Mouse (Mus musculus) hematopoietic stem cell, adult 5-6 weeks (primary cell): Measurements from ENCODE around the gene Eif2s2. TPM values are rescaled to one million over a fixed set of nuclear protein-coding genes. Genes with fewer than 3 reads are reported as not detected.
"Not testable (repeated sequence)": the region's sequence is repeated elsewhere in the genome, so short reads cannot be mapped to it uniquely, and the experiment has no call there.

Experiments
- ATAC-seq, 2 experiments: fragments of 125-278 bp in 1 of 2; replicated peaks in 1 of 2; 2 replicates each; pipeline ENCODE4 v1.8.0; 2016 to 2017; ENCODE audit warnings: inconsistent platforms in 2 of 2, mild to moderate bottlenecking in 2 of 2, moderate number of reproducible peaks in 2 of 2, low read depth in 1 of 2, moderate TSS enrichment in 1 of 2; ENCODE audit not compliant: low FRiP score in 2 of 2, poor library complexity in 2 of 2, severe bottlenecking in 2 of 2, insufficient read depth in 1 of 2, low TSS enrichment in 1 of 2
- total RNA-seq: library from RNA; stranded (forward); fragments of 172-1452, 232-1000 nt; gene quantifications from 2 replicates; pipeline ENCODE4 v1.2.3, GENCODE M21; 2017

The Eif2s2 gene
- total RNA-seq, 1 experiment from 2014 or later, result 192 TPM

GRCm38 (mm10) chr2:154902111-154902510 lies 9.4 kb upstream of the Eif2s2 start:
- no peak for ATAC-seq

DNA sequence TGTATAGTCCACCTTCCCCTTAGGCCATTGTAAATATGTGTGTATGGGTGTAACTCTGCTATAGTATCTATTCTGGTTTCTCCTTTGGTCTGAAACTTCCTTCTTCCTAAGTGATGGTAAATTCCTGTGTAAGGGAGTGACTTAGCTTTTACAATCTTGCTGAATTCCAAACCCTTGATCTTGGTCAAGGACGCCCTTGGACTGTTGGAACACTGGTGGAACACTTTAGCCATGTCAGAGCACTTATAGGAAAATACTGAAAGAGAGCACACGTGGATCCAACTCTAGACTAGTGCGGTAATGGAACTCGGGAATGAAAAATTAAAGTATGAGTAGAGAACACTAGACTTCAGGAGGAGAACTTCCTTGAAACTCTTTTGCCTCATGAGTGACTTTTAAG lies 6.7 kb upstream of the Eif2s2 start:
- not testable (repeated sequence) for ATAC-seq

DNA sequence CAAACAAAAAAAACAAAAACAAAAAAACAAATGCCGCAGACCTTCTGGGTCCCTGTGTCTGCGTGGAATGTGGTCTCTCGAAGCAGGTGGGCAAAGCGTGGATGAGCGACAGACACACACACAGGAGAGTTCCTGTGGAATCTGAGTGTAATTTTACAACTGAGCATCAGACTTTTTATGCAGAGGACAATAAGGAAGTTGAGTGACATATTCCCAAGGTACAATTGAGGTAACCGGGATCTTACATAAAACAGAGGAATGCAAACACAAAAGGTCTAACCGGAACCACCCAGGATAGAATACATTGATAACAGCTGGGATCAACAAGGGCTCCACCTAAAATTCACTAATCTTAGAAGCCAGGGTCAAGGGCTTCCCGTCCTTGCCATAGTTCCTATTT lies 6.3 kb upstream of the Eif2s2 start:
- ATAC-seq, result not testable (repeated sequence)

DNA sequence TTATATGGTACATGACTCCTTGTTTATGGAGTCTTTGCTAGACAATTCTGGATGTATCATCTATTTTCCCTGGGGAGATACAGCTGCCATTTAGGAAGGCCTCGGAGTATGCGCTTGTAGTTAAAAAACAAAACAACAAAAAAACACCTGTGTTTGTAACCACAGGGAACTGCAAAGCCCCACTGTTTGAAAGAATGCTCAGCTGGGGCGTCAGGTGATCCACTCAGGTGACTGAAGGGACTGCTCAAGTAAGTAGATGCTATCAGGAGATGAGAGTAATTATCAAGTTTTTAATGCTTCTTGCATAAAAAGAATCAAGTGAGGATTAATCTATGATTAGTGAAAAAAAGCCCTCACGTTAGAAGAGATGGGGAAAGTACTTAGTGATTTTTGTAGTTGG lies 813 bp upstream of the Eif2s2 start:
- ATAC-seq, result no peak

- 0 out of 4 replicates have a peak, but pooled peaks of 1 of the 2 experiments have one; percentile 19 for ATAC-seq
Observed at GRCm38 (mm10) chr2:154893045-154893385, 280 bp upstream of the Eif2s2 start.

DNA sequence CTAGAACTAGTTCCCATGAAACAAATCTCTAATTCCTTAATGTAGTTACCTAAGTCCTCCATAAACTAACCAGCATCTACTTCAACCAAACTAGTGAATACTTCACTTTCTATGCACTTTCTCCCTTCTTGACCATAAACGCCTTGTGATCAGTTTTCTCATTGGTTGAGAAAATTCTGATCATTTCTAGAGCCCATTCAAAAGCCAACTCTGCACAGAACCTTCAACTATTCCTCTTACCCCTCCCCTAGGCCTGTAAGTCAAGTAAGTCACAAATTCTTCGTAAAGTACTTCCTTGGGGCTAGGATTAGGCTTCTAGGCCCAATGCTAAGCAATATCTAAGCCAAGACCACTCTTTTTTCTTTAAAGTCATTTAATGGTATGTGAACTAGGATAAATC lies 1.1 kb downstream of the Eif2s2 start:
- no peak for ATAC-seq

DNA sequence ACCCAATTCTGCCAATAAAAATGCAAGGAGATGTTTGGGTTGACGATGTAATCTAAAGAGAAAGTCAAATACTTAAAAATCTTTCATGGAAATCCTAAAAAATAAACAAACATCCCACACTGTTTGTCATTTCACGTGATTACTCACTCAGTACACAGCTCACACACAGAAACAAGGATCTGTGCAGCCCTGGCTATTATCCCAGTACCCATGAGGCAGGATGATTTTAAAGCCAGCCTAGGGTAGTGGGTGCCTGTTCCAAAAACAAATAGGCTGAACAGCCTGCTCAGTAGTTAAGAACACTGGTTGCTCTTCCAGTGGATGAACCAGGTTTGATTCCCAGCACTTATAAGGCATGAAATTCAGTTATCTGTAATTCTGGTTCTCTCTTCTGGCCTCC lies 16.1 kb downstream of the Eif2s2 start:
- ATAC-seq, result no peak

- ATAC-seq, result no peak
Observed at GRCm38 (mm10) chr2:154869954-154870641, 22.6 kb downstream of the Eif2s2 start.

- no peak for ATAC-seq
Observed at GRCm38 (mm10) chr2:154868106-154868505, 24.6 kb downstream of the Eif2s2 start.

GRCm38 (mm10) chr2:154865696-154866095 lies 27.0 kb downstream of the Eif2s2 start:
- no peak for ATAC-seq

DNA sequence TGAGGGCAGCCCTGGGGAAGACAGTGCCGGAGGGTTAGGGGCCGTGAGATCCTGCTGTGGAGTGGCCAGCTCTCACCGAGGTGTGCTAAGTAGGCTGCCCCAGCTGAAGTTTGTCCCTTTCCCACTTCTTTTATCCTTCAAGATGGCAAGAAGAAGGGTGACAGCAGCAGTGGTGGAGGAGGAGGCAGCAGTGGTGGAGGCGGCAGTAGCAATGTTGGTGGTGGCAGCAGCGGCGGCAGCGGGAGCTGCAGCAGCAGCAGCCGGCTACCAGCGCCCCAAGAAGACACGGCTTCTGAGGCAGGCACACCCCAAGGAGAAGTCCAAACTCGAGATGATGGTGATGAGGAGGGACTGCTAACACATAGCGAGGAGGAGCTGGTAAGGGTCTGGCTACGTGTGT lies 29.1 kb downstream of the Eif2s2 start:
- ATAC-seq, result no peak

DNA sequence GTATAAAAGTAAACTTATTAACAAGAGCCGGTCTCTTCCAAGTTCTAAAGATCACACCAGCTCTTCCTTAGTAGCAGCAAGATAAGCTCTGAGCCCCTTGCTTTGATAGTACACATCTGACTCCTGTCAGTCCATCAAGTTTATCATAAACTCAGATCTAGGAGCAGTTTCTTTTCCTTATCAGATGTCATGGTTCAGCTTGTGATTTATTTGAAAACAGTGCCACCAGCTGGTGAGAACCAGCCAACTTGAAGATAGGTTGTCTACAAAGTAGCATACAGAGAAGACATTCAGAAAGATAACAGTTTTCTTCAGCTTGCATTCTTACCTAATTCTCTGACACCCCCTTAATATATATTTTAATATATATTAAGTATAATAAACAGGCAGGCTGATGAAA lies 37.4 kb downstream of the Eif2s2 start:
- peak in 1 of 2 experiments; percentile 45; a peak in 2 of 4 replicates for ATAC-seq

- no peak for ATAC-seq
Observed at GRCm38 (mm10) chr2:154848086-154848485, 44.6 kb downstream of the Eif2s2 start.

GRCm38 (mm10) chr2:154836537-154836936 lies 56.2 kb downstream of the Eif2s2 start:
- ATAC-seq, result no peak

- ATAC-seq, result no peak
Observed at GRCm38 (mm10) chr2:154834149-154834865, 58.4 kb downstream of the Eif2s2 start.

DNA sequence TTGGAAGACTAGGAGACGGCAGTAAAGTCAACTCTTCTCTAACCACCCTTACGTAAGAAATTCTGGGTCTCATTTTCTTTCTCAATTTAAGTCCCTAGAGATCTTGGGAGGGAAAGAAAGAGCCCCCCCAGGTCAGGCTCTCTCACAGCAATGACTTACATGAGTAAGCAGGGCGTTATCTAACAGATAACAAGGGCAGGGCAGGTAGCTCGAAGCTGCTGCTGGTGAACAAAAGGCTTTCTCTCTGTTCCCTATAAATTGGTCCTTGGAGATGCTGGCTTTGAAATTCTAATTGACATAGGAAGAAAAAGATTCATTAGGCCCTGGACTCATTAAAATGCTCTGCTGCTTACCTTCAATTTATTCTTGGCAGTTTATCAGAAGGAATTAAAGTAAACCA lies 60.3 kb downstream of the Eif2s2 start:
- ATAC-seq, result no peak

- no peak for ATAC-seq
Observed at GRCm38 (mm10) chr2:154827521-154827920, 65.2 kb downstream of the Eif2s2 start.

- ATAC-seq, result no peak
Observed at GRCm38 (mm10) chr2:154826054-154826538, 66.6 kb downstream of the Eif2s2 start.
